Mouse (Mus musculus) small intestine, adult 2 months (tissue): ENCODE results near the gene Exoc8. TPM values are rescaled to one million over a fixed set of nuclear protein-coding genes. Genes with fewer than 3 reads are reported as not detected.

Experiments
- H3K27ac ChIP-seq: fragments of 200-500 bp; 2 replicates; pipeline ENCODE4 v1.5.1; 2012; ENCODE audit warnings: low read depth, low read length, control low read depth, inconsistent platforms; ENCODE audit not compliant: insufficient read depth
- H3K27me3 ChIP-seq: fragments of 200-500 bp; 2 replicates; pipeline ENCODE4 v1.6.1; 2012; ENCODE audit warnings: mild to moderate bottlenecking, moderate library complexity, low read length, inconsistent platforms; ENCODE audit not compliant: control insufficient read depth, insufficient read depth
- H3K36me3 ChIP-seq: fragments of 200-500 bp; 2 replicates; pipeline ENCODE4 v1.6.1; 2012; ENCODE audit warnings: mild to moderate bottlenecking, low read length, control low read depth, inconsistent platforms; ENCODE audit not compliant: control insufficient read depth, insufficient read depth
- H3K4me1 ChIP-seq: fragments of 200-500 bp; 2 replicates; pipeline ENCODE4 v1.6.1; 2012; ENCODE audit warnings: low read length, inconsistent platforms, mixed read lengths; ENCODE audit not compliant: control insufficient read depth, insufficient read depth, insufficient read length
- H3K4me3 ChIP-seq: fragments of 200-500 bp; 2 replicates; pipeline ENCODE4 v1.5.1; 2012; ENCODE audit warnings: low read depth, mild to moderate bottlenecking, control low read depth, inconsistent platforms, low read length, moderate library complexity
- CTCF ChIP-seq: fragments of 200-500 bp; IDR thresholded peaks from 2 replicates; pipeline ENCODE4 v1.5.1; 2012; ENCODE audit warnings: low read depth, mild to moderate bottlenecking, control low read depth, inconsistent platforms, low read length, moderate library complexity, mixed read lengths; ENCODE audit not compliant: insufficient replicate concordance, insufficient read length; ENCODE audit errors: extremely low read depth
- POLR2A ChIP-seq: fragments of 200-500 bp; IDR thresholded peaks from 2 replicates; pipeline ENCODE4 v1.6.1; 2012; ENCODE audit warnings: low read depth, mild to moderate bottlenecking, control low read depth, inconsistent platforms, low read length, moderate library complexity
- WGBS: fragments of 180-500 bp; shearing (Covaris S2); methylation state at CpG from one replicate; pipeline ENCODE4 v1.1.7; 2018; 5-methylcytosine and 5-hydroxymethylcytosine counted together
- polyA plus RNA-seq: library from polyadenylated mRNA; depleted of rRNA; stranded (reverse); fragments of >200 nt; gene quantifications from 2 replicates; pipeline ENCODE4 v1.2.3, GENCODE M21; 2012; rRNA removed

Exoc8 gene
- polyA plus RNA-seq, 1 experiment, result 9.1 TPM

- H3K36me3 ChIP-seq, result peaks cover 12% of the 10 kb centered on the region
- H3K4me3 ChIP-seq, result no peak overlapping the region
- H3K27ac ChIP-seq, result no peak overlapping the region
- WGBS, result 73% methylated on average over 5 of the region's 5 CpGs
- no peak for TF ChIP-seq CTCF
- TF ChIP-seq POLR2A, result no peak
- H3K4me1 ChIP-seq, result no peaks in the 10 kb centered on the region
- H3K27me3 ChIP-seq, result no peaks in the 10 kb centered on the region
These were observed 51.9 kb downstream of the Exoc8 start for GRCm38 (mm10) chr8:124845573-124845972.

GRCm38 (mm10) chr8:124845131-124845530 is 52.4 kb downstream of the Exoc8 start:
- 74% methylated on average over 3 of the region's 3 CpGs for WGBS
- TF ChIP-seq CTCF (no peak), POLR2A (no peak)
- H3K27ac ChIP-seq, result no peak overlapping the region

More at GRCm38 (mm10) chr8:124845131-124845530, 52.4 kb downstream of the Exoc8 start:
- H3K27me3 ChIP-seq, result no peaks in the 10 kb centered on the region
- H3K4me1 ChIP-seq, result no peaks in the 10 kb centered on the region
- H3K36me3 ChIP-seq, result peaks cover 14% of the 10 kb centered on the region
- no peak overlapping the region for H3K4me3 ChIP-seq

Other genes with a start within 250 kb of the Exoc8 start
- gene 2310022B05Rik, start 234.3 kb downstream of the Exoc8 start, polyA plus RNA-seq, result 11.7 and 35.0 TPM in 2 replicates
- gene Ttc13, start 175.7 kb downstream of the Exoc8 start, polyA plus RNA-seq, result 8.1 and 11.4 TPM in 2 replicates
- 6.5 and 7.0 TPM in 2 replicates for gene Arv1, start 175.6 kb downstream of the Exoc8 start, polyA plus RNA-seq
- gene Fam89a, start 145.9 kb downstream of the Exoc8 start, polyA plus RNA-seq, result 1.4 and 1.7 TPM in 2 replicates
- 0.05 and 0.09 TPM in 2 replicates for gene Trim67, start 104.6 kb downstream of the Exoc8 start, polyA plus RNA-seq
- gene Gnpat, start 34.7 kb downstream of the Exoc8 start, polyA plus RNA-seq, result 12.1 and 17.6 TPM in 2 replicates
- gene 2810004N23Rik, start 34.6 kb downstream of the Exoc8 start, polyA plus RNA-seq, result 3.3 and 5.4 TPM in 2 replicates
- gene Sprtn, start 181 bp upstream of the Exoc8 start, polyA plus RNA-seq, result 4.2 and 9.0 TPM in 2 replicates
- 10.6 and 20.1 TPM in 2 replicates for gene Egln1, start 51.6 kb upstream of the Exoc8 start, polyA plus RNA-seq
- gene Tsnax, start 115.3 kb upstream of the Exoc8 start, polyA plus RNA-seq, result 8.1 and 12.0 TPM in 2 replicates
- gene Disc1, start 156.5 kb upstream of the Exoc8 start, polyA plus RNA-seq, result 0.28 and 0.32 TPM in 2 replicates